Mouse (Mus musculus) midbrain, embryonic 12.5 days (tissue): ENCODE results near the gene Frmd8. TPM values are rescaled to one million over a fixed set of nuclear protein-coding genes. Genes with fewer than 3 reads are reported as not detected.
"Not testable (repeated sequence)": the region's sequence is repeated elsewhere in the genome, so short reads cannot be mapped to it uniquely, and the experiment has no call there.

ENCODE experiments used
- ATAC-seq: fragments of 200-750 bp; cut with Nextera tagmentation; 2 replicates; pipeline ENCODE4 v1.8.0; 2017; ENCODE audit warnings: low read depth, moderate TSS enrichment, moderate library complexity; ENCODE audit not compliant: low FRiP score
- H3K27ac ChIP-seq: fragments of 300-500 bp; sonication (generic); replicated peaks from 2 replicates; pipeline ENCODE4 v1.5.1; 2016; ENCODE audit warnings: mild to moderate bottlenecking
- H3K27me3 ChIP-seq: fragments of 300-500 bp; sonication (generic); 2 replicates; pipeline ENCODE4 v1.6.1; 2016; ENCODE audit warnings: mild to moderate bottlenecking
- H3K36me3 ChIP-seq: fragments of 300-500 bp; sonication (generic); 2 replicates; pipeline ENCODE4 v1.6.1; 2016
- H3K4me1 ChIP-seq: fragments of 300-500 bp; sonication (generic); 2 replicates; pipeline ENCODE4 v1.6.1; 2016
- H3K4me2 ChIP-seq: fragments of 300-500 bp; sonication (generic); replicated peaks from 2 replicates; pipeline ENCODE4 v1.6.1; 2016; ENCODE audit warnings: mild to moderate bottlenecking, moderate library complexity
- H3K4me3 ChIP-seq: fragments of 300-500 bp; sonication (generic); 2 replicates; pipeline ENCODE4 v1.5.1; 2016; ENCODE audit warnings: mild to moderate bottlenecking
- H3K9ac ChIP-seq: fragments of 300-500 bp; sonication (generic); replicated peaks from 2 replicates; pipeline ENCODE4 v1.6.1; 2016; ENCODE audit warnings: mild to moderate bottlenecking, moderate library complexity
- H3K9me3 ChIP-seq: fragments of 300-500 bp; sonication (generic); 2 replicates; pipeline ENCODE4 v1.6.1; 2016; ENCODE audit warnings: mild to moderate bottlenecking
- WGBS: fragments of 180-500 bp; shearing (Covaris S2); methylation state at CpG from one replicate; pipeline ENCODE4 v1.1.7; 2016; 5-methylcytosine and 5-hydroxymethylcytosine counted together
- polyA plus RNA-seq: library from polyadenylated mRNA; unstranded; fragments of >200 nt; fragmentation: Nextera tagmentation; extraction: Ambion mirVana; gene quantifications from 2 replicates; pipeline ENCODE4 v1.2.1, GENCODE M21; 2016

The Frmd8 gene
- polyA plus RNA-seq, 1 experiment from 2014 or later = 22.3 TPM

DNA sequence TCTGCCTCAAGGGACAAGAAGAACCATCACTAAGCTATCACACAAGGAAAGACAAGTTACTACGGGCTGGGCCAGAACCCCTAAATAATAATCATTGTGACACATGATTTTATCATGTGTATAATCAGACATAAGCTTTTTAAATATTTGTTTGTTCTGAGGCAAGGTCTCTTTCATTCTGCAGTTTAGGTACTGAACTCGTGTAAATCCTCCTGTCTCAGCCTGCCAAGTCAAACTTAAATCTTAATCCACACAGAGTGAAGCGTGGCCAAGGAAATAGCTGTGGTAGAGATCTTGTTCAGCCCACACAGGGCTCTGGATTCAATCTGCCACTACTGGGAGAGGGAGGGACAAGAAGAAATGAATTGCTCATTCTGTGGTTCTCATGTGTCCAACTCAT, 32.2 kb upstream of the Frmd8 start:
- no peak overlapping the region for H3K9ac ChIP-seq
- ATAC-seq = no peak
- WGBS = 87% methylated on average over 3 of the region's 3 CpGs

DNA sequence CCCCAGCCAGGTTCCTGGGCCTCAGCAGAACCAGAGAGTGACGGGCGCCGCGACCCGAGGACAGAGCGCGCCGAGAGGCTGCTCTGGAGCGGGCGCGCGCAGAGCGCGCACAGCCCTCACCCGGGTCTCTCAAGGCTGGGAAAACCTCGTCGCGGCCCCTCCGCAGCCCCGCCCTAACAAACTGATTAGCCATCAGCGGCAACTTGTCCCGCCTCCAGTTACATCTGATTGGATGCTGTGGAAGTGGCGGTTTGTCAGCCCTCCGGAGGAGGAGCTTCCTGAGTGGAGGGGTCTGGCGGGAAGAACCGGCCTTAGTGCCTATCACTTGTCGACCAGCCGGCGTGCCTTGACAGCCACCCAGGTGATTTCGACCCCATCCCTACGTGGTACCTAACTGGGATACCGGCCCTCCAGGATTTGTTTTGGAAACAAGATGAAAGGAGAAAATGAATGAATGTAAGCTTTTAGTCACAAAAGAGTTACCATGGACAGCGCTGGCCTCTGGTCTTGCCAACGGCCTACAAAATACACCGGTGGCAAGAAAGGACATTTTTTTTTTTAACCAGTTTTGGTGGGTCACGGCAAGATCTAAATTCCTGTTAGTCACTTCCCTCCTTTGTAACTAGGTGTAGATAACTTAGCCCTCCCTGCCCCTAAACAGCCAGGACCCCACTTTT, 19.1 kb upstream of the Frmd8 start, which contains the start of gene Tigd3:
Gene Tigd3, minus strand, starts transcription at position 148 of the 677 bp plus-strand sequence.
- Histone ChIP-seq H3K9ac (peak within 1 kb of the TSS; percentile 86), H3K4me1 (peaks cover 30% of the 10 kb centered on the region), H3K4me3 (peak within 1 kb of the TSS; percentile 67), H3K9me3 (no peaks in the 10 kb centered on the region), H3K4me2 (peak within 1 kb of the TSS; percentile 81), H3K36me3 (peaks cover 42% of the 10 kb centered on the region), H3K27ac (0 out of 2 replicates have a peak within 1 kb of the TSS, but pooled peaks have one; percentile 63), H3K27me3 (no peaks in the 10 kb centered on the region)
- ATAC-seq = peak; percentile 96
- 4% methylated on average over 36 of the region's 36 CpGs for WGBS

More for the DNA sequence above, 32.2 kb upstream of the Frmd8 start:
- Histone ChIP-seq H3K36me3 (peaks cover 54% of the 10 kb centered on the region), H3K4me2 (no peak overlapping the region), H3K4me1 (peaks cover 22% of the 10 kb centered on the region), H3K4me3 (no peak overlapping the region), H3K27me3 (no peaks in the 10 kb centered on the region), H3K9me3 (no peaks in the 10 kb centered on the region), H3K27ac (no peak overlapping the region)

DNA sequence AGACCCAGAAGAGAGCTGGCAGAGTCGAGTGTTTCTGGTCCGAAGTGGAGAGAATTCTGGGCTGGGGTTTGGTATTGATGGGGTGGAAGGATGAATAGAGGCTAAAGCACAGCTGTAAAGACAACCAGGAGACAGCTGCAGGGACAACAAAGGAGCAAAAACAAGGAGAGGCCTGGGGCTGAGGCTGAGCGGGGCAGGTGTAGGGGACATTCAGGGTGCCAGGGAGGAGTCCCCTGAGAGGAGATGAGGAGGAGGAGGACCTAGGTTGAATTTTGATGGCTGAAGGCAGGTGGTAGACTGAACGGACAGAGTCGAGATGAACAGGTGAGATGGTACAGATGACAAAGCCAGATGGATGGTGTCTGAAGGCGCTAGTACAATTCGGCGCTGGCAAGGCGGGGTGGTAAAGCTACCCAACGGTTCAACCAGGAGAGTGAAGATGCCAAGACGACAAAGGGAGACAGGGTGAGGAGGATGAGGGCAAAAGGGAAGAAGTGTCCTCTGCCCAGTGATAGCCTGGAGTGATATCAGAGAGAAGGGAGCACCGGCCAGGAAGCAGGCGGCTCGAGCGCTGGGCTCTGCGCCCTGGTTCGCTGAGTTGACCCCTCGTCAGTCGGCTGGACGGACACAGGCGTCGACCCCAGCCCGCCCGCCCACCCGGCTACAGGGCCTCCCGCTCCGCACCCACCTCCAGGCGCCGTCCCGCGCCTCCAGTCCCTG, 18.4 kb upstream of the Frmd8 start:
- Histone ChIP-seq H3K4me2 (peak overlapping the region; percentile 81), H3K27me3 (no peaks in the 10 kb centered on the region), H3K27ac (0 out of 2 replicates have a peak overlapping the region, but pooled peaks have one; percentile 63), H3K4me1 (peaks cover 30% of the 10 kb centered on the region), H3K4me3 (peak overlapping the region; percentile 67), H3K9me3 (no peaks in the 10 kb centered on the region), H3K36me3 (peaks cover 38% of the 10 kb centered on the region), H3K9ac (peak overlapping the region; percentile 86)
- ATAC-seq = no peak; the same call in none of the 2 replicates
- 7% methylated on average over 31 of the region's 31 CpGs for WGBS

DNA sequence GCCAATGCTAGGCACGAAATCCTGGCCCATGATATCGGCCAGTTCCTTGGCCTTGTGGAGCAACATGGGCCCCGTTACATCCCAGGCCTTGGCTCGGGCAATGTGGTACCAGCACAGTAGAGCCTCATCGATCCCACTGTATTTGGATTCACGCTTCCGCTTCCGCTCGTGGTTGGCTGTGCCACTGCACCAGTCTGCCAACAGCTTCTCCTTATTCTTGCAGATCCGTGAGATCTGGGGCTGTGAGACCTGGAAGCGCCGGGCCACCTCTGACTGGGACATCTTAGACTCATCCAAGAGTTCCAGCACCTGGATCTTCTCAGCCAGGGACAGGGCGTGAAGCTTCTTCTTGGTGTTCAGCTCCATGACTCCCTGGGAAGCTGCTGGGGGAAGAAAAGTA, 17.7 kb upstream of the Frmd8 start:
- peak overlapping the region; percentile 67 for H3K4me3 ChIP-seq
- WGBS = 94% methylated on average over 13 of the region's 13 CpGs
- peaks cover 30% of the 10 kb centered on the region for H3K4me1 ChIP-seq
- H3K27ac ChIP-seq = no peak overlapping the region
- no peaks in the 10 kb centered on the region for H3K9me3 ChIP-seq
- H3K27me3 ChIP-seq = no peaks in the 10 kb centered on the region
- peak overlapping the region; percentile 81 for H3K4me2 ChIP-seq
- peak overlapping the region; percentile 86 for H3K9ac ChIP-seq
- no peak for ATAC-seq
- H3K36me3 ChIP-seq = peaks cover 33% of the 10 kb centered on the region

DNA sequence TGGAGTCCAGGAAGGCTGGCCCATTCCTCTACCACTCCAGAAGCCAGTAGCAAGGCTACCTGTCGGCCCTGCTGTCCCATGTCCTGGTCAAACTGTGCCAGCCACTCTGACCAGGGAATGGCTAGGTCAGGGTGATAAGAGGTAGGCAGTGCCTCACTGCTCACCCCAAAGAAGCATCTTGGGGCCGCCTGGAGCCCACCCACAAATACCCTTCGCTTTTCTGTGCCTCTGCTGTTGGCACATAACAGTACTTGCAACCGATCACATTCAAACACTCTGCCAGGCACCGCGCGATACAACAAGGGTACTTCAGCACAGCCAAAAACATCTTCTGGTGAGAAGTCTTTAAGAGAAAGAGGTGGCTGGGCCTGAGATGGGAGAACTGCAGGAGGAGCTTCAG, 17.2 kb upstream of the Frmd8 start:
- Histone ChIP-seq H3K4me3 (no peak overlapping the region), H3K27ac (no peak overlapping the region)
- no peak for ATAC-seq

DNA sequence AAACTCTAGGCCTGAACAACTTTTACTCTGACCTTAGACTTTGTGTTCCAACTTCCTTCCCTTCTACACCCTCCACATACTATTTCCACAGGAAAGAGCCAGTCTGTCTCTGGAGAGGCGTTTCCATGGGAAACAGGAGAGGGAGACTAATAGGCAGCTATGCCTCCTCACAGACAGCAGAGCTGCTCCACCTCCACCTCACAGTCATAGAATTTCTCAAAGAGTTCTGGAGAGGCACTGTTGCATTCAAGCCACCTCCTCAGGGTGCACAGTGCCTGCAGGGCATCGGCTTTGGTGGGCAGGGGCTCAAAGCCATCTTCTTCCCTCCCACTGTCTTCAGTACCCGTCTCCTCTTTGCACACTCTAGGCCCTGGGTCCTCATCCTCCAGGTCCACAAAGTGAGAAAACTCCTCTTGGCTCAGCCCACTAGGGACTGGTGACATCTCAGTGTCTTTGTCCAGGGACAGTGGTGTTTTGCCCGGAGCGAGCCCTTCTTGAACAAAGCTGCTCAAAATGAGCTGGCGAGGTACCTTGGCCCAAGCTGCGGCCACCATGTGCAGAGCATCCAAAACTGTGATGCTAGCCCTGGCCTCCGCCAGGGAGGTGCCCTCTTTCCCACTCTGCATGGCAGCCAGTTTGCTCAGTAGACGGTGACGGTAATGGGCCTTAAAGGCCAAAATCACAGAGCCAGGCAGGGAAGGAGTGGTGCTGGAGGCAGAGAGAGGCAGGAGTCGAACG, 16.6 kb upstream of the Frmd8 start:
- Histone ChIP-seq H3K9me3 (no peaks in the 10 kb centered on the region), H3K4me1 (peaks cover 30% of the 10 kb centered on the region), H3K27me3 (no peaks in the 10 kb centered on the region), H3K36me3 (peaks cover 30% of the 10 kb centered on the region), H3K27ac (no peak overlapping the region), H3K4me3 (no peak overlapping the region), H3K9ac (no peak overlapping the region), H3K4me2 (no peak overlapping the region)
- no peak for ATAC-seq
- 92% methylated on average over 12 of the region's 12 CpGs for WGBS

More for the DNA sequence above, 17.2 kb upstream of the Frmd8 start:
- Histone ChIP-seq H3K36me3 (peaks cover 33% of the 10 kb centered on the region), H3K4me1 (peaks cover 30% of the 10 kb centered on the region), H3K27me3 (no peaks in the 10 kb centered on the region), H3K9ac (no peak overlapping the region), H3K4me2 (no peak overlapping the region), H3K9me3 (no peaks in the 10 kb centered on the region)
- 97% methylated on average over 7 of the region's 7 CpGs for WGBS

DNA sequence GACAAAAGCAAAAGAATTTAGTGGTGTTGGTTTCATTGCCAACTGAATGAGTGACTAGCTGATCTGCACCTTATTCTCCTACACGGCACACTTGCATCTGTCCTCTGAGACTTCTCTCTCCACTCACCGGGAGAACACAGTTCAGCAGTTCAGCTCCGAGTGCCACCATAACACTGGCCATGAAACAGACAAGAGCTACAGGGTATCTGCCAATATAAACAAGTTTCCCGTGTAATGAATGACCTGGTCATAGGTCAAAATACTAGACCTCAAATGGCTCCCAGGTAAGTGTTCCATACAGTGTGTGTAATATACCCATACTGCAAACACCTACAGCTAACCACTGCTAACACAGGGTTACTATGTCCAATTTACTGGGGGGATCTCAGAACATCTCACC, 14.1 kb upstream of the Frmd8 start:
- H3K27ac ChIP-seq = no peak overlapping the region
- no peak for ATAC-seq
- no peaks in the 10 kb centered on the region for H3K9me3 ChIP-seq
- H3K4me3 ChIP-seq = no peak overlapping the region
- 79% methylated on average over 4 of the region's 4 CpGs for WGBS
- H3K4me2 ChIP-seq = no peak overlapping the region
- H3K27me3 ChIP-seq = no peaks in the 10 kb centered on the region
- H3K4me1 ChIP-seq = peaks cover 25% of the 10 kb centered on the region
- peaks cover 16% of the 10 kb centered on the region for H3K36me3 ChIP-seq
- H3K9ac ChIP-seq = no peak overlapping the region

DNA sequence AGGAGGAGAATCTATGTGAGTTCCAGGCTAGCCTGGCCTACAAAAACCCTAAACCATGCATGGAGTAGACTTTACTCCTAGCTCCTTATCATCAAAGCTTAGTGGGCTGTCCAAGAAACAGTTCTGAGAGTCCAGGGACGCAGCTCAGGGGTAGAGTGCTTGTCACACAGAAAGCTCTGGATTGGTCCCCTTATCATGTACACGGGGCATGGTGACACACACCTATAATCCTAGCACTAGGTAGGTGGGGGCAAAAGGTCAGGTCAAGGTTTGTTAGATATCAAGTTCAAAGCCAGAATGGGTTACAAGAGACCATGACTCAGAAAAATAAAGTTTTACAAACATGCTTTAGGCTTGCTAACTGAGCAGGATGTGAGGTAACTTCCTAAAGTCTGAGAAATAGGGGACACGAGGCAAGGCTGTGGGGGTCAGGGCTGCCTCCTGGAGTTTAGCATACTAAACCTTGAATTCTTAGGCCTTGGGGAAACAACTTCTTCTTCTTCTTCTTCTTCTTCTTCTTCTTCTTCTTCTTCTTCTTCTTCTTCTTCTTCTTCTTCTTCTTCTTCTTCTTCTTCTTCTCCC, 12.3 kb upstream of the Frmd8 start:
- Histone ChIP-seq H3K27ac (no peak overlapping the region), H3K9me3 (no peaks in the 10 kb centered on the region), H3K4me3 (no peak overlapping the region), H3K4me1 (peaks cover 13% of the 10 kb centered on the region), H3K36me3 (peaks cover 10% of the 10 kb centered on the region), H3K27me3 (no peaks in the 10 kb centered on the region), H3K9ac (no peak overlapping the region), H3K4me2 (no peak overlapping the region)
- WGBS = 82% methylated on average over 3 of the region's 3 CpGs
- no peak for ATAC-seq

DNA sequence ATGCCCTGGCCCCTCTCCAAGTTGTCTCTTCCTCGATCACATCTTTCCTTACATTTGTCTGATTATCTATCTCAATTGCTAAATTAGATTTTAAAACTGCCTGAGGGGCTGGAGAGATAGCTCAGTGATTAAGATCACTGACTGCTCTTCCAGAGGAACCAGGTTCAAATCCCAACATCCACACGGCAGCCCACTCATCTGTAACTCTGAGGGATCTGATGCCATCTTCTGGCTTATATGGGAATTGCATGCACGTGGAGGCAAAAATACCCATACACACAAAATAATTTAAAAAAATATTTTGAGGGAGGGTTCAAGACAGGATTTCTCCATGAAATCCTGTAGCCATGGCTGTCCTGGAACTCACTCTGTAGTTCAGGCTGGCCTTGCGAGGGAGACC, 10.8 kb upstream of the Frmd8 start:
- no peak overlapping the region for H3K27ac ChIP-seq
- H3K4me1 ChIP-seq = peaks cover 2% of the 10 kb centered on the region; the same call in 1 of the 2 replicates
- H3K27me3 ChIP-seq = no peaks in the 10 kb centered on the region
- no peak for ATAC-seq
- H3K4me2 ChIP-seq = no peak overlapping the region
- no peaks in the 10 kb centered on the region for H3K36me3 ChIP-seq
- H3K4me3 ChIP-seq = no peak overlapping the region
- WGBS = 57% methylated on average over 4 of the region's 4 CpGs
- no peaks in the 10 kb centered on the region for H3K9me3 ChIP-seq
- H3K9ac ChIP-seq = no peak overlapping the region

DNA sequence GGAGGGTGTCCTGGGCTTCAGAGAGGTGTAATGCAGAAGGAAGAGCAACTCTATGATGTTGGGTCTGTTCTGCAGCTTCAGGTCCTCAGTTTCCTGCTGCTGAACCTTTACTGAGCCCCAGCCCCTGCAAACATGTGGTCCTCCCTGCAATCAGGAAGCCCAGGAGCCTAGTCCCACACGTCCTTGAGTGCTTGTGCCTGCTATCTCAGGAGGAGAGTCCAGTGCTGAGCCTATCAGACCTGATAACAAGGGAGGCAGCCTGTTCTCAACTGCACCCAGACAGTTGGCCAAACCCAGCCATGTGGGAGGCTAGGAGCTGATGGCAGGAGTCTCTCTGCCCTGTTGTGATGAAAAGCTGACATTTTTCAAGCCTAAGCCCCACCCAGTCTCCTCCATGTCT, 8.9 kb upstream of the Frmd8 start:
- Histone ChIP-seq H3K36me3 (no peaks in the 10 kb centered on the region), H3K4me2 (no peak overlapping the region), H3K4me3 (no peak overlapping the region), H3K27me3 (no peaks in the 10 kb centered on the region), H3K9me3 (no peaks in the 10 kb centered on the region), H3K9ac (no peak overlapping the region), H3K27ac (no peak overlapping the region), H3K4me1 (no peaks in the 10 kb centered on the region)
- ATAC-seq = no peak
- 52% methylated on average over 1 of the region's 1 CpGs for WGBS

DNA sequence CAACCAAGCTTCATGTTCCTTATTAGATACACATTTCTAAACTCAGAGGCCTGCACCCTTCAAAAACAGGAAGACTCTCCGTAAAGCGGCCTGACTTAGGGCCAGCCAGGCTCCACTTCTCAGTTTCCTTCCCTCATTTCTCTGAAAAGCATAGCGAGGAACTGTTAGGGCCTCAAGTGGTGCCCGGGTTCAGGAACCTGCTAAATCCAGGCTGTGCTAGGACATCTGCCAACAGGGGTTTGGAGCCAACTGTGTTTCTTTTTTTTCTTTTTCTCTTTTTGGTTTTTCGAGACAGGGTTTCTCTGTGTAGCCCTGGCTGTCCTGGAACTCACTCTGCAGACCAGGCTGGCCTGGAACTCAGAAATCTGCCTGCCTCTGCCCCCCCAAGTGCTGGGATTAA, 7.0 kb upstream of the Frmd8 start:
- H3K4me1 ChIP-seq, H3K9me3 ChIP-seq, H3K9ac ChIP-seq, H3K4me2 ChIP-seq, ATAC-seq, H3K4me3 ChIP-seq, H3K27me3 ChIP-seq, H3K36me3 ChIP-seq, H3K27ac ChIP-seq: not testable (repeated sequence)
- 88% methylated on average over 5 of the region's 5 CpGs for WGBS
